Mouse (Mus musculus): Measurements from ENCODE around the gene Syngr4. TPM values are rescaled to one million over a fixed set of nuclear protein-coding genes. Genes with fewer than 3 reads are reported as not detected.
A peak's percentile ranks its signal among the peaks of the same experiment; 100 is the strongest.

Gene Syngr4
- polyA plus RNA-seq, 1 experiment: 2.7 TPM

- Histone ChIP-seq H3K9me3 (no peaks in the 10 kb centered on the region; the same call in 1 of the 2 replicates), H3K4me1 (peaks cover 36% of the 10 kb centered on the region), H3K36me3 (replicated peaks; ENCODE audit: low read length) (no peaks in the 10 kb centered on the region), H3K4me3 (replicated peaks) (peak overlapping the region; percentile 84), H3K27me3 (replicated peaks) (peaks cover 94% of the 10 kb centered on the region)
- TF ChIP-seq GATA1 (IDR thresholded peaks at IDR 0.05; ENCODE audit: borderline replicate concordance, low read length): no peak
- TF ChIP-seq FLI1 (IDR thresholded peaks at IDR 0.05; ENCODE audit: low read length): no peak
Observed at GRCm38 (mm10) chr7:45856950-45857901, 39.3 kb downstream of the Syngr4 start.

- no peaks in the 10 kb centered on the region; the same call in 1 of the 2 replicates for H3K9me3 ChIP-seq
- no peak overlapping the region for H3K4me3 ChIP-seq (replicated peaks)
- H3K4me1 ChIP-seq: peaks cover 30% of the 10 kb centered on the region
- peaks cover 95% of the 10 kb centered on the region for H3K27me3 ChIP-seq (replicated peaks)
- no peaks in the 10 kb centered on the region for H3K36me3 ChIP-seq (replicated peaks; ENCODE audit: low read length)
- TF ChIP-seq GATA1 (IDR thresholded peaks at IDR 0.05; ENCODE audit: borderline replicate concordance, low read length) (no peak), FLI1 (IDR thresholded peaks at IDR 0.05; ENCODE audit: low read length) (no peak)
Observed at GRCm38 (mm10) chr7:45853089-45853488, 43.4 kb downstream of the Syngr4 start.

GRCm38 (mm10) chr7:45850661-45851060, 45.9 kb downstream of the Syngr4 start:
- no peak overlapping the region for H3K4me3 ChIP-seq (replicated peaks)
- peaks cover 6% of the 10 kb centered on the region; the same call in 1 of the 2 replicates for H3K9me3 ChIP-seq
- TF ChIP-seq FLI1 (IDR thresholded peaks at IDR 0.05; ENCODE audit: low read length): no peak
- H3K4me1 ChIP-seq: peaks cover 11% of the 10 kb centered on the region
- H3K27me3 ChIP-seq (replicated peaks): peaks cover 75% of the 10 kb centered on the region
- no peaks in the 10 kb centered on the region for H3K36me3 ChIP-seq (replicated peaks; ENCODE audit: low read length)

DNA sequence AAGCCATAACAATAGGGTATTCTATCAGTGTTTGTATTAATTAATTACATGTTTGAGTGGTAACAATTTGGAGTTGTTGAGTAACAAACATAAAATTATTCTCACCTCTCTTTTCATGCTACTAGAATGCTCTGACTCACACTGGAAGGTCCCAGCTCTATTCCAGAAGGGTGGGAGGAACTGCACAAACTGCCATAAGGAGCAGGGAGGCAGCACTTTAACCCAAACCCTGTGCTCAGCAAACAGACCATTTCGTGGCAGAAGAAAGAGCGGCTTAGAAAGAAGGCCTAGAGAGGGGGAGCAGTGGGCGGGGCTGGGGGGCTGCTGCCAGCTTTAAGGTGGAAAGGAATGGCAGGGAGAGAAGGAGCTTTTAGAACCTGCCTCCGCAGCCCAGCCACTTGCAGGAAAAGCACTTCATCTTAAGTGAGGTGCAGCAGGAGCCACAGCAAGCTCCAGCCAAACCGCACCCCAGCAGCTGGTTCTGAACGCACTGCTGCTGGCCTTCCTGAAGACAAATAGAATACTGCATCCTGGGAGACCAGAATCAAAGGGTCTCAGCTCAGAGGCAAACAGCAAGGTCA, 48.0 kb downstream of the Syngr4 start:
- no peak overlapping the region for H3K4me3 ChIP-seq (replicated peaks)
- peaks cover 70% of the 10 kb centered on the region for H3K27me3 ChIP-seq (replicated peaks)
- TF ChIP-seq GATA1 (IDR thresholded peaks at IDR 0.05; ENCODE audit: borderline replicate concordance, low read length) (no peak), FLI1 (IDR thresholded peaks at IDR 0.05; ENCODE audit: low read length) (no peak)
- H3K36me3 ChIP-seq (replicated peaks; ENCODE audit: low read length): no peaks in the 10 kb centered on the region
- H3K4me1 ChIP-seq: peaks cover 11% of the 10 kb centered on the region
- H3K9me3 ChIP-seq: peaks cover 7% of the 10 kb centered on the region

GRCm38 (mm10) chr7:45842950-45843744, 53.4 kb downstream of the Syngr4 start:
- TF ChIP-seq FLI1 (IDR thresholded peaks at IDR 0.05; ENCODE audit: low read length): no peak
- no peak for TF ChIP-seq GATA1 (IDR thresholded peaks at IDR 0.05; ENCODE audit: borderline replicate concordance, low read length)
- Histone ChIP-seq H3K27me3 (replicated peaks) (peaks cover 63% of the 10 kb centered on the region), H3K4me1 (no peaks in the 10 kb centered on the region; the same call in 1 of the 2 replicates), H3K9me3 (peaks cover 33% of the 10 kb centered on the region), H3K4me3 (replicated peaks) (no peak overlapping the region), H3K36me3 (replicated peaks; ENCODE audit: low read length) (no peaks in the 10 kb centered on the region)

Other genes starting within 250 kb of the Syngr4 start
- gene Fut2, start 230.3 kb downstream of the Syngr4 start, polyA plus RNA-seq (2012; ENCODE audit: insufficient read depth, low replicate concordance): not detected in 2 replicates
- not detected in 2 replicates for gene Ntn5, start 212.7 kb downstream of the Syngr4 start, polyA plus RNA-seq (2012; ENCODE audit: insufficient read depth, low replicate concordance)
- gene Sec1, start 202.3 kb downstream of the Syngr4 start, polyA plus RNA-seq (2012; ENCODE audit: insufficient read depth, low replicate concordance): not detected in 2 replicates
- gene Car11, start 196.9 kb downstream of the Syngr4 start, polyA plus RNA-seq (2012; ENCODE audit: insufficient read depth, low replicate concordance): 1.1 and 3.5 TPM in 2 replicates
- 23.4 and 41.9 TPM in 2 replicates for gene Dbp, start 191.6 kb downstream of the Syngr4 start, polyA plus RNA-seq (2012; ENCODE audit: insufficient read depth, low replicate concordance)
- 10,199 and 14,647 TPM in 2 replicates for gene Rpl18, start 181.3 kb downstream of the Syngr4 start, polyA plus RNA-seq (2012; ENCODE audit: insufficient read depth, low replicate concordance)
- 242 and 413 TPM in 2 replicates for gene Sphk2, start 178.7 kb downstream of the Syngr4 start, polyA plus RNA-seq (2012; ENCODE audit: insufficient read depth, low replicate concordance)
- gene Fam83e, start 175.5 kb downstream of the Syngr4 start, polyA plus RNA-seq (2012; ENCODE audit: insufficient read depth, low replicate concordance): not detected in 2 replicates
- gene Spaca4, start 170.9 kb downstream of the Syngr4 start, polyA plus RNA-seq (2012; ENCODE audit: insufficient read depth, low replicate concordance): not detected in 2 replicates
- gene Lmtk3, start 113.0 kb downstream of the Syngr4 start, polyA plus RNA-seq (2012; ENCODE audit: insufficient read depth, low replicate concordance): 0.67 and 0.79 TPM in 2 replicates
- 1.00 TPM in 1 of 2 replicates, not detected in the other for gene Sult2b1, start 112.0 kb downstream of the Syngr4 start, polyA plus RNA-seq (2012; ENCODE audit: insufficient read depth, low replicate concordance)
- 157 and 160 TPM in 2 replicates for gene Cyth2, start 82.1 kb downstream of the Syngr4 start, polyA plus RNA-seq (2012; ENCODE audit: insufficient read depth, low replicate concordance)
- gene Kcnj14, start 71.9 kb downstream of the Syngr4 start, polyA plus RNA-seq (2012; ENCODE audit: insufficient read depth, low replicate concordance): 0.08 and 0.82 TPM in 2 replicates
- gene Grwd1, start 65.8 kb downstream of the Syngr4 start, polyA plus RNA-seq (2012; ENCODE audit: insufficient read depth, low replicate concordance): 6.0 and 20.5 TPM in 2 replicates
- 331 and 1,292 TPM in 2 replicates for gene Kdelr1, start 23.9 kb downstream of the Syngr4 start, polyA plus RNA-seq (2012; ENCODE audit: insufficient read depth, low replicate concordance)
- 0.31 and 2.6 TPM in 2 replicates for gene Grin2d, start 18.3 kb downstream of the Syngr4 start, polyA plus RNA-seq (2012; ENCODE audit: insufficient read depth, low replicate concordance)
- gene Tmem143, start 227 bp upstream of the Syngr4 start, polyA plus RNA-seq (2012; ENCODE audit: insufficient read depth, low replicate concordance): 19.2 and 32.5 TPM in 2 replicates
- gene Emp3, start 24.7 kb upstream of the Syngr4 start, polyA plus RNA-seq (2012; ENCODE audit: insufficient read depth, low replicate concordance): 176 and 453 TPM in 2 replicates
- 0.82 TPM in 1 of 2 replicates, not detected in the other for gene Ccdc114, start 27.4 kb upstream of the Syngr4 start, polyA plus RNA-seq (2012; ENCODE audit: insufficient read depth, low replicate concordance)
- gene Abcc6, start 133.6 kb upstream of the Syngr4 start, polyA plus RNA-seq (2012; ENCODE audit: insufficient read depth, low replicate concordance): not detected in 2 replicates
- 172 and 218 TPM in 2 replicates for gene Nomo1, start 137.0 kb upstream of the Syngr4 start, polyA plus RNA-seq (2012; ENCODE audit: insufficient read depth, low replicate concordance)
- gene Kcnj11, start 204.1 kb upstream of the Syngr4 start, polyA plus RNA-seq (2012; ENCODE audit: insufficient read depth, low replicate concordance): 1.1 TPM in 1 of 2 replicates, not detected in the other